Comparison of ENCODE assay signal across 24 mouse cellular contexts in genomic region chr4:34708127-34708526, GRCm38 (mm10). TPM values are rescaled to one million over a fixed set of nuclear protein-coding genes. Genes with fewer than 3 reads are reported as not detected.
"Had no signal": no experiment of that assay in that cellular context is flagged by ENCODE, and none has a peak within 500 bp of the region (broad histone marks: within the 10 kb centered on the region; RNA-seq: fewer than 3 reads in every experiment).

No protein-coding gene starts in this region.

- H3K4me2 ChIP-seq: limb, embryonic 13.5 days; lung, embryonic 14.5 days; midbrain, embryonic 12.5 days; midbrain, embryonic 15.5 days; neural tube, embryonic 12.5 days; neural tube, embryonic 15.5 days had no signal

- H3K4me1 ChIP-seq: limb, embryonic 10.5 days; limb, embryonic 13.5 days; midbrain, embryonic 12.5 days; midbrain, embryonic 15.5 days; neural tube, embryonic 12.5 days; neural tube, embryonic 15.5 days had no signal

- H3K9me3 ChIP-seq: limb, embryonic 10.5 days; limb, embryonic 13.5 days; midbrain, embryonic 12.5 days; midbrain, embryonic 15.5 days; neural tube, embryonic 12.5 days; neural tube, embryonic 15.5 days had no signal

- DNase-seq: kidney, adult 8-10 months; kidney, postnatal 25 days; layer of hippocampus, adult 9-11 months; liver, postnatal 0 days; lung, embryonic 14.5 days; thymus, adult 2 months; thymus, postnatal 14 days; thymus, postnatal 4 days had no signal

- H3K9ac ChIP-seq: limb, embryonic 13.5 days; liver, embryonic 14.5 days; liver, postnatal 0 days; lung, embryonic 14.5 days; midbrain, embryonic 12.5 days; midbrain, embryonic 15.5 days; neural tube, embryonic 12.5 days; neural tube, embryonic 15.5 days had no signal

- H3K36me3 ChIP-seq: limb, embryonic 10.5 days; limb, embryonic 13.5 days; midbrain, embryonic 12.5 days; midbrain, embryonic 15.5 days; neural tube, embryonic 12.5 days; neural tube, embryonic 15.5 days had no signal

- ATAC-seq: intestine, postnatal 0 days; liver, postnatal 0 days; lung, postnatal 0 days; midbrain, embryonic 15.5 days had no signal

- H3K27me3 ChIP-seq: limb, embryonic 13.5 days; midbrain, embryonic 12.5 days; midbrain, embryonic 15.5 days; neural tube, embryonic 12.5 days; neural tube, embryonic 15.5 days had no signal

- H3K27ac ChIP-seq: layer of hippocampus, adult 2 months; limb, embryonic 10.5 days; limb, embryonic 13.5 days; liver, embryonic 14.5 days; macrophage; midbrain, embryonic 12.5 days; midbrain, embryonic 15.5 days; neural tube, embryonic 12.5 days; neural tube, embryonic 15.5 days had no signal

- H3K4me3 ChIP-seq: layer of hippocampus, adult 2 months; limb, embryonic 10.5 days; limb, embryonic 13.5 days; midbrain, embryonic 12.5 days; midbrain, embryonic 15.5 days; neural tube, embryonic 12.5 days; neural tube, embryonic 15.5 days had no signal

RNA-seq across cellular contexts. Expression of gene Cfap206, which starts 21.9 kb away (rescaled TPM):
- polyA plus RNA-seq: large intestine, adult 2 months; liver, adult 2 months; liver, embryonic 14.5 days; liver, postnatal 0 days; macrophage; small intestine, adult 2 months; spleen, adult 2 months had no signal

RNA-seq across cellular contexts. Expression of gene Gm136, which starts 47.9 kb away (rescaled TPM):
- polyA plus RNA-seq: intestine, postnatal 0 days; large intestine, adult 2 months; limb, embryonic 10.5 days; limb, embryonic 13.5 days; liver, adult 2 months; liver, embryonic 14.5 days; liver, postnatal 0 days; lung, embryonic 14.5 days; lung, postnatal 0 days; macrophage; midbrain, embryonic 12.5 days; midbrain, embryonic 15.5 days; neural tube, embryonic 12.5 days; neural tube, embryonic 15.5 days; small intestine, adult 2 months; spleen, adult 2 months; stomach, embryonic 16.5 days; thymus, adult 2 months had no signal
